Mouse (Mus musculus) kidney, postnatal 0 days (tissue): Measurements from ENCODE around the gene Oard1. TPM values are rescaled to one million over a fixed set of nuclear protein-coding genes. Genes with fewer than 3 reads are reported as not detected.

Source experiments
- ATAC-seq: fragments of 200-750 bp; cut with Nextera tagmentation; replicated peaks from 2 replicates; pipeline ENCODE4 v1.8.0; 2017; ENCODE audit warnings: low read depth, moderate number of reproducible peaks, moderate TSS enrichment, moderate library complexity; ENCODE audit not compliant: low FRiP score
- DNase-seq: peaks from one replicate; pipeline ENCODE4 v3.0.0-alpha.2; 2016; ENCODE audit warnings: low spot score
- H3K27ac ChIP-seq: fragments of 300-500 bp; sonication (generic); 2 replicates; pipeline ENCODE4 v1.5.1; 2014; ENCODE audit warnings: mild to moderate bottlenecking
- H3K27me3 ChIP-seq: fragments of 300-500 bp; sonication (generic); 2 replicates; pipeline ENCODE4 v1.6.1; 2014; ENCODE audit warnings: low read length, mixed read lengths; ENCODE audit not compliant: insufficient read depth
- H3K36me3 ChIP-seq: fragments of 300-500 bp; sonication (generic); 2 replicates; pipeline ENCODE4 v1.6.1; 2014; ENCODE audit warnings: low read length, mixed read lengths; ENCODE audit not compliant: insufficient read depth
- H3K4me1 ChIP-seq: fragments of 300-500 bp; sonication (generic); replicated peaks from 2 replicates; pipeline ENCODE4 v1.6.1; 2014; ENCODE audit warnings: antibody characterized with exemption, low read length, mixed read lengths; ENCODE audit not compliant: insufficient read depth
- H3K4me2 ChIP-seq: fragments of 300-500 bp; sonication (generic); 2 replicates; pipeline ENCODE4 v1.6.1; 2014; ENCODE audit warnings: mild to moderate bottlenecking, low read length, moderate library complexity, mixed read lengths
- H3K4me3 ChIP-seq: fragments of 300-500 bp; sonication (generic); replicated peaks from 2 replicates; pipeline ENCODE4 v1.5.1; 2014; ENCODE audit warnings: low read depth, low read length
- H3K9ac ChIP-seq: fragments of 300-500 bp; sonication (generic); 2 replicates; pipeline ENCODE4 v1.6.1; 2014; ENCODE audit warnings: low read depth, low read length
- H3K9me3 ChIP-seq: fragments of 300-500 bp; sonication (generic); replicated peaks from 2 replicates; pipeline ENCODE4 v1.6.1; 2016; ENCODE audit warnings: low read length, inconsistent platforms, mixed read lengths
- CTCF ChIP-seq: IDR thresholded peaks from 2 replicates; pipeline ENCODE4 v1.5.1; 2016; ENCODE audit warnings: antibody characterized with exemption, low read depth, mild to moderate bottlenecking, moderate library complexity
- WGBS: fragments of 180-500 bp; shearing (Covaris S2); extraction: QIAGEN DNeasy Blood & Tissue Kit; methylation state at CpG from one replicate; pipeline ENCODE4 v1.1.7; 2014; 5-methylcytosine and 5-hydroxymethylcytosine counted together
- polyA plus RNA-seq: library from polyadenylated mRNA; unstranded; fragments of >200 nt; fragmentation: Nextera tagmentation; extraction: Ambion mirVana; gene quantifications from 2 replicates; pipeline ENCODE4 v1.2.1, GENCODE M21; 2015

Oard1 gene
- polyA plus RNA-seq, 1 experiment from 2014 or later, result 82.6 TPM

DNA sequence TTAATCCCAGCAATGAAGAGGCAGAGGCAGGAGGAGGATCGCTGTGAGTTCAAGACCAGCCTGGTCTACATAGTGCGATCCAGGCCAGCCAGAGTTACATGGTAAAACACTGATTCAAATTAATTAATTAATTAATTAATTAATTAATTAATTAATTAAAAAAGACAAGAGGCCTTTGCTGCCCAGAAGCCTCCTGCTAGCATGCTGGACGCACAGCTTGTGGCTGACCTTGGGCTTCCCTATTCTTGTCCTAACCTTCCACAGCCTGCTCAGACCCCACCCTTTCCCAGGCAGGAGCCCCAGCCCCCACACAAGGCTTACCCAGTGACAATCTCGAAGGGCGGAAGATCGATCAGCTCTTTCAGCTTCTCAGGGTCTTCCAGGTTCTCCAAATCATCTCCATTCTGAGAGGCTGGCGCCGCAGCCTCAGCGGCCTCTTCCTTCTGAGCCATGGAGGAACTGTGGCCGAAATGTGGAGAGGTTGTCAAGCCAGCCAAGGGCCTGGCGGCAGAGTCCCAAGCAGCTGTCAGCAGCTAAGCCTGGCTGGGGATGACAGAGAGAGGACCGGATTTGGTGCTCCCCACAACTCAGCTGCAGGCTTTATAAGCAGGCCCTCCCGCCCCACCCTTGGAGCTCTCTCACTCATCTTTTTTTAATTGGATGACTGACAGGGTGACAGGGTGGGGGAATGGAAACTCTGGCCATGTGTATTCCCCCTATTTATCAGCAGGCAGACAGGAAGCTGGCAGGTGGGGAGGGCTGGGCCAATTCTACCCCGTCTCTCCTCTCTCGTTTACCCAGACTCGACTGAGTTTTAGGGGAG is 22.6 kb downstream of the Oard1 start, which contains the start of gene Apobec2:
Gene Apobec2 (minus strand): TSS at position 773 of the 823 bp plus-strand sequence.
- no peak within 1 kb of the TSS for H3K4me3 ChIP-seq
- H3K27ac ChIP-seq, result no peak within 1 kb of the TSS
- H3K4me1 ChIP-seq, result peaks cover 23% of the 10 kb centered on the region
- WGBS, result 71% methylated on average over 16 of the region's 16 CpGs
- no peak within 1 kb of the TSS for H3K4me2 ChIP-seq
- H3K36me3 ChIP-seq, result no peaks in the 10 kb centered on the region
- no peaks in the 10 kb centered on the region for H3K9me3 ChIP-seq
- no peaks in the 10 kb centered on the region for H3K27me3 ChIP-seq
- TF ChIP-seq CTCF, result no peak
- DNase-seq, result no peak
- ATAC-seq, result no peak
- H3K9ac ChIP-seq, result no peak within 1 kb of the TSS

DNA sequence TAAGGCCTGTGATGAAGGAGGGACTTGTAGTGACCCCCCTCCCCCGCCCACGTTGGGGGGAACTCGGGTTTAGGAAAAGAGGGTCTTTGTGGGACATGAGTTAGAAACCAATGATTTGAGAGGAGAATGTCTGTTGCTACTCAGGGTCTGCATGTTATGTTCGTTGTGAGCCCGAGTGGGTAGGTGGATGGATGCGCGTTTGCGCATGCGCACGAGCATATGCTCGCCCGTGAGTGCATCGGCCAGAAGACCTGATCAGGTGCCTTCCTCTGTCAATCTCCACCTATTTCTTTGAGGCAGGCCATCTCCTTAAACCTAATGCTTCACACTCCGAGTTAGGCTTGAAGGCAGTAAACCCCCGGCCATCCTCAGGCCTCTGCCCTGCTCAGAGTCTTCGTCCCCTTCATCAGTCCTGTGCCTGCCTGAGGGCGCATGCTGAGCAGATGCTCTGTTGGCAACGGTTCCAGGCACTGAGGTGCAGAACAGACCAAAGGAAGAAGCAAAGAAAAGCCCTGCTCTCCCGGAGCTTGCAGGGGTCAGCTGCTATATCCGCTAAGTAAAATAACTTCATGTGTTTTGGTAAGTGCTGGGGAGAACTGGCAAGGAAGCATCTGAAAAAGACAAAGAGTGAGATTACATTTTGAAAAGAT is 23.3 kb downstream of the Oard1 start:
- ATAC-seq (no peak), DNase-seq (no peak)
- Histone ChIP-seq H3K36me3 (no peaks in the 10 kb centered on the region), H3K27me3 (no peaks in the 10 kb centered on the region), H3K4me2 (no peak overlapping the region), H3K27ac (no peak overlapping the region), H3K9me3 (no peaks in the 10 kb centered on the region), H3K4me1 (peaks cover 24% of the 10 kb centered on the region), H3K9ac (no peak overlapping the region), H3K4me3 (no peak overlapping the region)
- no peak for TF ChIP-seq CTCF
- WGBS, result 84% methylated on average over 20 of the region's 20 CpGs

DNA sequence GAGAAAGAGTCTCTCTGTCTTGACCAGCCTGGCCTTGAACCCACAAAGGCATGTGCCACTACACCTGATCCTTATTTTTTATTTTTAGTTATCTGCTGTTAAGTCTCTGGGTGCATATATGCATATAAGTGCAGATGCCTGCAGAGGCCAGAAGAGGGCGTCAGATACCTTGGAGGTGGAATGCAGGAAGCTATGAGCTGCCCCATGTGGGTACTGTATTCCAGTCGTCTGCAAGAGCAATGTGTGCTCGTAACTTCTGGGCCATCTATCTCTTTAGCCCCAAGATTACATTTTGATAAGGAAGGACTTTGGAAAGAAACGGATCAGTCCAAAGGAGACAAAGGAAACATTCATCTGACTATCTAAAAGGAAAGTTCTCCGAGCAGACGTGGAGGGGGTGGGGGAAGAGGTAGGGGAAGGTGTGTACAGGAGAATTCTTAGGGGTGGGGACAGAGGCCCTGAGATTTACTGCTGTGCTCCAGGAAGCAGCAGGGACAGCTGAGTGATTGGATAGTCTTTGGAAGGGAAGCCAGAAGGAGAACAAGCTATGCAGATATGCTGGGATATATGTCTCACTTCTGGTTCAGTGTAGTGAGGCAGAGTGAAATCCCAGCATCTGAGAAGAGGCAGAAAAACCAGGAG is 24.0 kb downstream of the Oard1 start:
- no peaks in the 10 kb centered on the region for H3K27me3 ChIP-seq
- DNase-seq (no peak), ATAC-seq (no peak)
- WGBS, result 53% methylated on average over 6 of the region's 6 CpGs
- no peak overlapping the region for H3K4me2 ChIP-seq
- peak; percentile 48; the same call in 1 of the 2 replicates for TF ChIP-seq CTCF
- H3K27ac ChIP-seq, result no peak overlapping the region
- H3K36me3 ChIP-seq, result no peaks in the 10 kb centered on the region
- H3K9me3 ChIP-seq, result no peaks in the 10 kb centered on the region
- no peak overlapping the region for H3K4me3 ChIP-seq
- H3K9ac ChIP-seq, result no peak overlapping the region
- H3K4me1 ChIP-seq, result peaks cover 22% of the 10 kb centered on the region

DNA sequence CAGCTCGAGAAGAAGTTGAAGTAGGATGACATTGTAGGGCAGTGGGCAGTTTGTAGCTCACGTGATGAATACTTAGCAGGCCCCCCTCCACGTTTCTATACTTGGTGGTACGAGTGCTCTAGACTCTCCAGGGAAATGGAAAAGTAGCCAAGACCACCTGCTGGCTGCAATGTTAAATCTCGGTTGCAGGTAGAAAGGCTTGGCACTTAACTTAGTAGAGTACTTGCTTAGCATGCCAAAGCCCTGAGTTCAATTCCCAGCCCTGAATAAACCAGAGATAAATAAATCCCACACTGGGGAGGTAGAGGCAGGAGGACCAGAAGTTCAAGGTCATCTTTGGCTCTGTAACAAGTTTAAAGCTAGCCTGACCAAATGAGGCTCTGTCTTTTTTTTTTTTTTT is 24.7 kb downstream of the Oard1 start:
- Histone ChIP-seq H3K4me3 (no peak overlapping the region), H3K9ac (no peak overlapping the region), H3K27me3 (no peaks in the 10 kb centered on the region), H3K9me3 (no peaks in the 10 kb centered on the region), H3K36me3 (no peaks in the 10 kb centered on the region), H3K4me2 (no peak overlapping the region), H3K27ac (no peak overlapping the region), H3K4me1 (peaks cover 22% of the 10 kb centered on the region)
- no peak for DNase-seq
- no peak for TF ChIP-seq CTCF
- 83% methylated on average over 5 of the region's 5 CpGs for WGBS
- no peak for ATAC-seq

DNA sequence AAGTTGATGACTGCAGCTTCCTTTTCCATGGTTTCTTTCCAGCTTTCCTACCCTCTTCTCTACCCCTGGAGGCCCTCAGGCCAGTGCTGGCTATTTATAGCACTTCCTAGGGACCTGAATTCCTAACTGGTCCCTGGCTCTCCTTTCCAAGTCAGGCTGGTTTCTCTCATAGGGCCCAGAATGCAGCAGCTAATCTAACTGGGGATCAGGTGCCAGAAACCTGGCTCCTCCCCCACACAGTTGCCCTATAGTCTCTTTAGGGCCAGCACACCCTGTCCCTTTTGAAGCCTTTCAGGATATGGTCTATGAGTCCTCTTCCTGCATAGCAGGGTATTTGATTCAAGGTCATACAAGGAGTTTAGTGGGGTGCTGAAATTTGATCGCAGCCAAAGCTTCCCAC is 26.7 kb downstream of the Oard1 start:
- ATAC-seq (peak; percentile 43), DNase-seq (peak; percentile 76)

DNA sequence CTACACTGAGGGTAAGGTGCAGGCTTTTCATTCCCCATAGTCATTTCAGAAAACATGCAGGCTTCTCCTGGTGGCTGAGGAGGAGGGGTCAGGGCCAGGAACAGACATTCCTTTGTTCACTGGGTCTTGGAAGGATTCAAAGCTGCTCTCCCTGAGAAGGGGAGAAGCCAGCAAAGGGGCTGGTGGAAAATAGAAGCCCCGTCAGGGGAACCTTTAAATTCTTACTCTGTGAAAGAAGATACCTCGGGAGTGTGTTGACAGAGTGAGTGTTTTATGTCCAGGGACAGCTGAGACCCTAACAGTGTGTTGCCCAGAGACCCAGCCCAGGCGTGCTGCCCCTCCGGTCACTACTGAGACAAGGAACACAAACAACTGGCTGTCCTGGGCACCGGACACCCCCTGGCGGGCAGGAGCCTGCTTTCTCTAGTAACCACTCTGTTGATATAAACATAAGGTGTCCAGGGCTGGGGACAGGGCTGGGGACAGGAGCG is 27.7 kb downstream of the Oard1 start:
- H3K27me3 ChIP-seq, result no peaks in the 10 kb centered on the region
- TF ChIP-seq CTCF, result peak; percentile 70
- peak; percentile 83 for ATAC-seq
- peak; percentile 91 for DNase-seq
- 0 out of 2 replicates have a peak overlapping the region, but pooled peaks have one; percentile 13 for H3K9ac ChIP-seq
- H3K36me3 ChIP-seq, result no peaks in the 10 kb centered on the region
- peak overlapping the region; percentile 92 for H3K27ac ChIP-seq
- H3K9me3 ChIP-seq, result no peaks in the 10 kb centered on the region
- no peak overlapping the region for H3K4me2 ChIP-seq
- no peak overlapping the region for H3K4me3 ChIP-seq
- peaks cover 12% of the 10 kb centered on the region for H3K4me1 ChIP-seq
- 19% methylated on average over 7 of the region's 7 CpGs for WGBS

More for the DNA sequence above, 26.7 kb downstream of the Oard1 start:
- Histone ChIP-seq H3K4me1 (peaks cover 12% of the 10 kb centered on the region), H3K4me2 (no peak overlapping the region), H3K36me3 (no peaks in the 10 kb centered on the region), H3K9me3 (no peaks in the 10 kb centered on the region), H3K27me3 (no peaks in the 10 kb centered on the region), H3K4me3 (no peak overlapping the region), H3K27ac (peak overlapping the region; percentile 92), H3K9ac (no peak overlapping the region)
- no peak for TF ChIP-seq CTCF
- 18% methylated on average over 1 of the region's 1 CpGs for WGBS
